ENCODE assay signal across 13 mouse cellular contexts in the genomic region with DNA sequence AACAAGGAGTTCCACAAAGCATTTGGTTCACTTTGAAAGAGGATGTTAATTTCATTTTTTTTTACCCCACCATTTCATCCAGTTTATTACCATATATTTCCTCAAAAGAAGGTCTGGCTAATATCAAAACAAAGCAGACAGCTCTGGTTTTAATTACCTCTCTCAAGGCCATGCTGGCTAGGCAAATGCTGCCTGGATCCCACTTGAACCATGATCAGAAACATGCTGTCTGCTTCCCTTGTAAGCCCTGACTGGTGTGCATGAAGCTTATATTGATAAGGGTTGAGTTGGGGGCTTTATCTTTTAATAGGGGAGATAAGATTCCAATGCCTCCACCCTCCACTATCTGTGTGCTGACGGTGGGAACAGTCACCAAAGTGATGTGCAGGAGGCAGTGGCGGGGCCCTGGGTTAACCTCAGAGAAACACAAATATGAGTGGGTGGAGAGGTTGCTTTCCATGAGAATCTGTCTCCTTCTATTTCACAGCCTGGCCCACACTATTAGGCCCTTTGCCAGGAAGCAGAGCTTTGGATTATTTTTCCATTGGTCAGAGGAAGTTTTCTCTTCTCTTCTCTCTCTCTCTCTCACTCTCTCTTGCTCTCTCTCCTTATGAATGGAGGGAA.
DNase-seq lines count a peak whose midpoint lies in the region; ATAC-seq and TF ChIP-seq lines count a peak whose summit lies in the region.
"Had no signal": no experiment of that assay in that cellular context is flagged by ENCODE, and none has a peak within 500 bp of the region (broad histone marks: within the 10 kb centered on the region; RNA-seq: fewer than 3 reads in every experiment).

No protein-coding gene starts in this region.

- no peaks in the 10 kb centered on the region for H3K4me1 ChIP-seq in liver, adult 2 months (ENCODE audit: control insufficient read depth, insufficient read depth, low read length)
- no peaks in the 10 kb centered on the region for H3K4me1 ChIP-seq in liver, postnatal 0 days (ENCODE audit: insufficient read depth)
- peaks cover 11% of the 10 kb centered on the region; the same call in 1 of the 2 replicates for H3K4me1 ChIP-seq in embryonic facial prominence, embryonic 14.5 days (ENCODE audit: control insufficient read depth, insufficient read depth, low read length)
- H3K4me1 ChIP-seq in limb, embryonic 14.5 days (ENCODE audit: control insufficient read depth, insufficient read depth, low read length), result peaks cover 7% of the 10 kb centered on the region

- no peak overlapping the region for H3K9ac ChIP-seq in liver, adult 2 months (ENCODE audit: low read depth, low read length)
- no peak overlapping the region for H3K9ac ChIP-seq in liver, postnatal 0 days (replicated peaks)
- H3K9ac ChIP-seq in embryonic facial prominence, embryonic 14.5 days (ENCODE audit: low read depth, low read length), result no peak overlapping the region
- no peak overlapping the region for H3K9ac ChIP-seq in limb, embryonic 14.5 days (ENCODE audit: low read depth, low read length, severe bottlenecking)
- H3K9ac ChIP-seq: neural tube, embryonic 12.5 days had no signal

- no peak for TF ChIP-seq EP300 in liver, postnatal 0 days (IDR thresholded peaks at IDR 0.05; ENCODE audit: low read depth)

- H3K4me2 ChIP-seq in liver, postnatal 0 days (ENCODE audit: low read depth, low read length), result no peak overlapping the region
- no peak overlapping the region for H3K4me2 ChIP-seq in embryonic facial prominence, embryonic 14.5 days (ENCODE audit: low read depth, low read length)
- H3K4me2 ChIP-seq in limb, embryonic 14.5 days (replicated peaks; ENCODE audit: low read depth, low read length, severe bottlenecking), result no peak overlapping the region
- H3K4me2 ChIP-seq: neural tube, embryonic 12.5 days had no signal

- peak; percentile 23 for DNase-seq in liver, adult 2 months (ENCODE audit: extremely low read depth, low read depth, low spot score)
- DNase-seq in liver, postnatal 0 days, result no peak
- DNase-seq in embryo, embryonic 10.5 days (ENCODE audit: low spot score), result peak; percentile 55
- DNase-seq in embryonic facial prominence, embryonic 14.5 days (ENCODE audit: low spot score), result peak; percentile 71
- DNase-seq in limb, embryonic 14.5 days (ENCODE audit: low spot score), result peak; percentile 57
- DNase-seq in adrenal gland, postnatal 10 days, result no peak
- no peak for DNase-seq in spleen, postnatal 36 days (ENCODE audit: low spot score in 2 of 2)
- DNase-seq: cerebellum, adult 8-10 months; lung, postnatal 14 days; midbrain, embryonic 14.5 days; right cerebral cortex, adult 18-20 months had no signal

- H3K27me3 ChIP-seq in liver, adult 2 months (ENCODE audit: control insufficient read depth, insufficient read depth, low read length), result 0 out of 2 replicates have a peak, but pooled peaks cover 3% of the 10 kb centered on the region
- H3K27me3 ChIP-seq in liver, postnatal 0 days (ENCODE audit: insufficient read depth, low read length), result no peaks in the 10 kb centered on the region
- H3K27me3 ChIP-seq in embryonic facial prominence, embryonic 14.5 days (replicated peaks; ENCODE audit: control insufficient read depth, insufficient read depth, low read length), result no peaks in the 10 kb centered on the region
- no peaks in the 10 kb centered on the region for H3K27me3 ChIP-seq in limb, embryonic 14.5 days (ENCODE audit: control insufficient read depth, insufficient read depth, low read length)
- H3K27me3 ChIP-seq: neural tube, embryonic 12.5 days had no signal

- H3K9me3 ChIP-seq in liver, postnatal 0 days (ENCODE audit: low read length), result no peaks in the 10 kb centered on the region
- no peaks in the 10 kb centered on the region for H3K9me3 ChIP-seq in embryonic facial prominence, embryonic 14.5 days (ENCODE audit: control insufficient read depth, low read length)
- H3K9me3 ChIP-seq in limb, embryonic 14.5 days (ENCODE audit: control insufficient read depth, low read length), result no peaks in the 10 kb centered on the region
- H3K9me3 ChIP-seq: neural tube, embryonic 12.5 days had no signal

- TF ChIP-seq CTCF in liver, adult 2 months (IDR thresholded peaks at IDR 0.05; ENCODE audit: low read depth, low read length), result no peak
- no peak for TF ChIP-seq CTCF in liver, postnatal 0 days (IDR thresholded peaks at IDR 0.05; ENCODE audit: low read depth)

- H3K36me3 ChIP-seq in liver, adult 2 months (ENCODE audit: control insufficient read depth, insufficient read depth, low read length), result no peaks in the 10 kb centered on the region
- no peaks in the 10 kb centered on the region for H3K36me3 ChIP-seq in liver, postnatal 0 days (replicated peaks; ENCODE audit: insufficient read depth, low read length)
- H3K36me3 ChIP-seq in embryonic facial prominence, embryonic 14.5 days (ENCODE audit: control insufficient read depth, insufficient read depth, low read length), result no peaks in the 10 kb centered on the region
- H3K36me3 ChIP-seq in limb, embryonic 14.5 days (ENCODE audit: control insufficient read depth, insufficient read depth, low read length), result no peaks in the 10 kb centered on the region
- H3K36me3 ChIP-seq: neural tube, embryonic 12.5 days had no signal

- no peaks in the 10 kb centered on the region for H3K79me2 ChIP-seq in liver, adult 2 months (ENCODE audit: control insufficient read depth, insufficient read depth, low read length)

- no peak overlapping the region for H3K4me3 ChIP-seq in liver, adult 2 months (ENCODE audit: insufficient read depth, low read depth, low read length)
- no peak overlapping the region for H3K4me3 ChIP-seq in liver, postnatal 0 days (ENCODE audit: low read depth, low read length)
- H3K4me3 ChIP-seq in embryonic facial prominence, embryonic 14.5 days (ENCODE audit: low read depth, low read length), result no peak overlapping the region
- H3K4me3 ChIP-seq in limb, embryonic 14.5 days (replicated peaks; ENCODE audit: low read length), result no peak overlapping the region
- H3K4me3 ChIP-seq: layer of hippocampus, adult 2 months; neural tube, embryonic 12.5 days had no signal

- no peak for ATAC-seq in liver, postnatal 0 days
- ATAC-seq in embryonic facial prominence, embryonic 14.5 days (ENCODE audit: low read depth), result no peak
- no peak; the same call in 1 of the 2 replicates for ATAC-seq in limb, embryonic 14.5 days (ENCODE audit: low FRiP score, low read depth)

- TF ChIP-seq POLR2A in liver, adult 2 months (IDR thresholded peaks at IDR 0.05; ENCODE audit: extremely low read depth, insufficient read depth, low read length), result no peak
- TF ChIP-seq POLR2A in limb, embryonic 14.5 days (IDR thresholded peaks at IDR 0.05; ENCODE audit: borderline replicate concordance, extremely low read depth, insufficient read depth, insufficient read length), result no peak

- WGBS in liver, adult 2 months, result 25% methylated on average over 2 of the region's 2 CpGs
- WGBS in liver, postnatal 0 days (ENCODE audit: insufficient replicate concordance), result 29% methylated on average over 2 of the region's 2 CpGs
- 25% methylated on average over 2 of the region's 2 CpGs for WGBS in embryonic facial prominence, embryonic 14.5 days
- WGBS in limb, embryonic 14.5 days, result 21% methylated on average over 2 of the region's 2 CpGs

- no peak overlapping the region for H3K27ac ChIP-seq in liver, adult 2 months (replicated peaks; ENCODE audit: insufficient read depth, low read depth, low read length)
- no peak overlapping the region for H3K27ac ChIP-seq in liver, postnatal 0 days (ENCODE audit: low read depth)
- no peak overlapping the region for H3K27ac ChIP-seq in embryonic facial prominence, embryonic 14.5 days (replicated peaks; ENCODE audit: low read depth, low read length)
- no peak overlapping the region for H3K27ac ChIP-seq in limb, embryonic 14.5 days (replicated peaks; ENCODE audit: low read depth, low read length)
- H3K27ac ChIP-seq: layer of hippocampus, adult 2 months; neural tube, embryonic 12.5 days had no signal

Comparison
In these comparisons a context has a peak if more than half of its experiments do, and no peak if none do; other contexts are left out.
1. DNase-seq: peak in liver, adult 2 months (single experiment), embryo, embryonic 10.5 days (single experiment), embryonic facial prominence, embryonic 14.5 days (single experiment) and limb, embryonic 14.5 days (single experiment); none in liver, postnatal 0 days (single experiment), adrenal gland, postnatal 10 days (single experiment) and spleen, postnatal 36 days (0 of 2).